Mouse (Mus musculus) thymus, adult 18-20 months (tissue): ENCODE measurements around the gene Wdr95.

Source experiments
- DNase-seq, 2 experiments: peaks; one replicate each; pipeline ENCODE4 v3.0.0; 2022; ENCODE audit warnings: mixed read lengths in 2 of 2

Gene Wdr95

DNA sequence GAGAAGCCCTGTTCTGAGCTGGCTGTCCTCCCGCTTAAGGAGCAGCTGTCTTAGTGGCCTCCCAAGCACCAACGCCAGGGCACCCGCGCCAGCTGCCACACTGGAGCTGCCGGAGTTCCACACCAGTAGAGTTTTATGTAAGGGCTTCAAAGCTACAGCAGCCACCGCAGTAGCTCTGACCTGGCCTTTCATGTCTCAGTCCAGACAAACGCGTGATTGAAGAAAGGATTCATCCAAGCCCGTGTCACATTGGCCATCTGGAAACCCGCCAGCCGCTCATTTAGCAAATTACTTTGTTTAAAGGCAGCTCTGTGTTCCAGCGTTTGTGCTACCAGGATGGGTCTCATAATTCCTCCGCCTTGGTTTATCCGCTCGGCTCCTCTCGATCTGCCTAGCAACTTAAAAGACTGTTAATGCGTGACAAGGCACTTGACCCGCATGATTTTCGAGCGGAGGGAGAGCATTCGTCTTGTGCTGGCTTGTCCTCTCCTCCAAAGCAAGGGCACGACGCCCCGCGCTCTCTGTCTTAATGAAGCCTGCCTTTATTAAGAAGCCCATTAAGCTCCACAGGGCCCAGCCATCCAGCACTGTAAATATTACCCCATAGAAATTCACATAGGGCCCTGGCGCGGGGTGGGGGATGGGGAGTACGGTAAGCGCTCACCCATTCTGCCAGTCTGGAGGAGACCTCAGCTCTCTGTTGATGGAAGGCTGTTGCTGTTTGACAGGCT, at the start of gene Wdr95:
Gene Wdr95 (plus strand): TSS at position 681 of the 731 bp plus-strand sequence.
- DNase-seq = no peak

DNA sequence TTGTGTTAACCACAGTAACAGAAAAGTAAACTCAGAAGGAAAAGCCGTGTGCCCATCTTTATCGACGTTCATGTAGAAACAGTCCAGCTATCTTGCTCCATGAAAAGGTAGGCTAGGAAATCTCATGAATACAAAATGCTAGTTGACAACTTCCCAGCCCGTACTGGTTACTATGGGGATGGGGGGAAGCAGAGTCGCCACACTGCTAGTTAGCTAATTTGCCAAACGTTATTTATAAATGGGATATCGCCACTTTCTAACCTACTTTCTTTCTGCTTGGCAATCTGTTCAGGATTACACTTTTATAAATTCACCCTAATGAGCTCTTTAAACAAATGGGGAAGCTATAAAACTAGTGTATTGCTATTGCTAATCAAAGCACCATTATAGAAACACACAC, 46.6 kb upstream of the Wdr95 start:
- no peak for DNase-seq

DNA sequence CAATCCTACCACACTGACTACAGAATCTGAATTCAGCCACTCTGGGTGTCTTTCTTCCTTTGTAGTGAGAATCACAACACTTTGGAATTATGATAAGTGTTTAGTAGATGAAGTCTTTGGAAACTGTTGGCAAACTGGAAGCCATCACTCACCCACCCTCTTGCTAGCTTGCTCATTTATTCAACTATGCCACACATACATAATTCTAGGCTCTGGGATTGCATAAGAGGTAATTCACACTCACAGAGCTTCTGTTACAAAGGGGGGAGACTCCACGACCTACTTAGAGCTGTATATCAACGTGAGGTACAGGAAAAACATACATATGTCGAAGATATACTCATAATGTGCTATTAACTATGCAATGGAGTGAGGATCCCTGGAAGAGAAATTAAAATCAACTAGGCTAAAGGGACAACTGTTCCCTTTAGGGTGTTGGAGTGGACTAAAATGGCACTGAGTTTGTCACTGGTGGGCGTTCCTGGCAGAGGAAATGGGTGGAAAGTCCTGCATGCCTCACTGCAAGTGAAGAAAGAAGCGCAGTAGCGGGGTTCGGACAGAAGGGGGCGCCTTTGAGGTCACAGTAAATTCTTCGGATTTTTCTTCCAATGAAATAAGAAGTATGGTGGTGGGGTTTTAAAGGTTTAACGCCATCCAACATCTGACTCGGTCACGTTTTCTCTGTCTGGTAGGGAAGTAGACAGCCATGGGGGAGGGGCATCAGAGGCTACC, 45.0 kb upstream of the Wdr95 start:
- DNase-seq = no peak

DNA sequence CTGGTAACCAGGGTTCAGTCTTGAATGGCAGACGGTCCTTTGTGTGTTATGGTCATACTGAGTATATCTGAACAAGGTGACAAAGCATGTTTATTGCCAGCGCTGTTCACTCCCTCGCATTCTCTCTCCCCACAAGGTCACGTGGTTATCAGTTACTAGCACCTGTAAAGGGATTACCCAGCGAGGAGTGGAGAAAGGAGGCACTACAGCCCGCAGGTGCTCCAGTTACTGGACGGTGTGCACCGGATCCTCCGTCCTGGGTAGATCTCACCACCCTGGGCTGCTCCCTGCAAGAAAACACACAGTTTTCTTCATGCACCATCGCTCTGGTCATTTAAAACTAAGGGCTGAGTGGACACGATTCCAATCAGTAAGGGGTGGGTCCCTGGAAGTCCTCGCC, 44.2 kb upstream of the Wdr95 start:
- DNase-seq = no peak

DNA sequence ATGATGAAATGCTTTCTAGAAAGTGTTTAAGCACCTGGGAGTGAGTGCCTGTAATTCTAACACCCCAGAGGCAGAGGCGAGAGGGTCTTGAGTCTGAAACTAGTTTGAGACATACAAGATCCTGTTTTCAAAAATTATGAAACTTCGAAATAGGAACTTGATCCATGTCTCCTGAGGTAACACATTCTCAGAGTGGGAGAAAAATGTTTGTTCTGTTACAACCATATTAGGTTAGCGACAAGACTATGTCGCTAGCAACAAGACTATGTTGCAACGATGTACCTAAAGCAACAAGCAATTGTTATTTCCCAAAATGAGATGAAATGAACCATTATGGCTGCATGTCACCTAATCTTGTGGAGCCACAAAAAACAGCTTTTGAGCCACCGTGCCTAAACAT, 43.0 kb upstream of the Wdr95 start:
- no peak for DNase-seq

DNA sequence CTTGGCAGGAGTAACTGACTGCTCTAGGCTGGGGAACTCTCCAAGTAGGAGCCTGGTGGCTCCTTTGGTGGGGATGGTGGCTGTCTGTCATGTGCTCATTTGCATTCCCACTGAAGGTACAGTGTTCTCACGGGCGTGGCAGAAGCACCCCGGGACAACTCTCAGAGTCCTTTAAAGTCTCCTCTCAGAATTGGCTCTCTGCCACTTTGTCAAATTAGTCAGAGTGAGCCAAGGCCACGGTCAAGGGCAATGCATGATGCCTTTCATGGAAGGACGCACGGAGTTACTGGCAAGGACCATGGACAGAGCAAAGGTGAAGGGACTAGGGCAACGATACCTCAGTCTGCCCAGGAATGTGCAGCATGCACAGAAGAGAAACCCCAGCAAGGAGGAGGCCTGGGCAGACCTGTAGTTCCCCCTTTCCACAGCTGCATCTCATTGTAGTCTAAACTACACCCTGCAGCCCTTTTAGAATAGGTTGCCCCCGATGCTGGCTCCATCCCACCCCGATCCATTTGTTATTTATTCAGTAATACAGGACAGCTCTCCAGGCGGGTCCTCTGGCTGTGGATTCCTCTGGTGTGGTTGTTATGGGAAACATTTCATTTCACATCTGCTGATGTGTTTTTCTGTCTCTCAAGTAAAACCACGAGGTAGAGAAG, 40.0 kb upstream of the Wdr95 start:
- no peak for DNase-seq

DNA sequence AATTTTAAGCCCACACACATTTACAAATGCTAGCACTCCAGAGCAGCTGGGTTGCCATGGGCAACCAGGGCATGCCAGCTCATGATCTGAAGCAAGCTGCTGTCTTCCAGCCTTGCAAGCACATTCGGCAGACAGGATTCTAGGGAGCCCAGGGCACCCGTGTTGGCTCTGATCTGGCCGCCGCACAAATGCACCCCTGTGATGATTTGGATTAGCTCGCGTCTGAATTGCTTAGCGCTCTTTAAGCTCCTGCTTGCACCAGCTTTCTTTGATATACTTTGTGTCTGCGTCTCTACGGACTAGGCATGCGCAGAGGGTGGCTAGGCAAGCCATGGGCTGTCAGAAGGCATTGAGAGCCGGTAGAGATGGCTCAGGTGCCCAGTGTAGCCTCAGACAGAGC, 39.3 kb upstream of the Wdr95 start:
- no peak for DNase-seq

DNA sequence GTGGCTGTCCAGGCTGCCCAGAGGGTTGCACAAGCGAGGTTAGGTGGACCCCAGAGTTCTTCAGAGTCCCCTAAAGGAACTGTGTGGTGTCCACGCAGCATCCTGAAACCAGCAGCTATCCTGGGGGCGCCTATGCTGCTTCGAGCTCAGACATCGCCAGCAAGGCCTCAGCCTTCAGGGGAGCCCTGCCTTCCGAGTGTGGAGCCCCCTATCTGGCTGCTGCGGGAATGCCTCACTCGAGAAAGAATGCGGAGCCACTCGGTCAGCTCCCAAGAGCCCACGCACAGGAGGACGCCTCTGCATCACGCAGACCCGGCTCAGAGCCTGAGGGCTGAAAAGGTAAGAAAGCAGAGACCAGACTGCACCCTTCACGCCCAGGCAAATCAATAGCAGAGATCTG, 38.2 kb upstream of the Wdr95 start:
- no peak for DNase-seq

DNA sequence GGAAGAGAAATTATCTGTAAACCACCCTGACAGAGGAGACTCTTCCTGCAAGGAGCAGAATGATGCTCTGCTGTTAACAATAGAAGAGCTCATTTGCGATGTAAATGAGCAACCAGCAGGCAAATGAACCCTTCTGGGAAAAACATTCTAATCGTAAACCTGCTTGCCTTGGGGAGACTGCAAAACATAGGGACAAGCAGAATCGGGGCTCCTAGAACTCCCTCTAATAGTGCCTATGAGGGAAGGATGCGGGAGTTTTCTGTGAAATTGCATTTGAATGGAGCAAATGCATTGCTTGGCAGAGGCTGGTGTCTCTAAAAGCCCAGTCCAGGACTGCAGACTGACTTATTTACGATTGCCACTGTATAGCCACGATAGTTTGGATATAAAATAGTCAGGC, 32.8 kb upstream of the Wdr95 start:
- no peak for DNase-seq

DNA sequence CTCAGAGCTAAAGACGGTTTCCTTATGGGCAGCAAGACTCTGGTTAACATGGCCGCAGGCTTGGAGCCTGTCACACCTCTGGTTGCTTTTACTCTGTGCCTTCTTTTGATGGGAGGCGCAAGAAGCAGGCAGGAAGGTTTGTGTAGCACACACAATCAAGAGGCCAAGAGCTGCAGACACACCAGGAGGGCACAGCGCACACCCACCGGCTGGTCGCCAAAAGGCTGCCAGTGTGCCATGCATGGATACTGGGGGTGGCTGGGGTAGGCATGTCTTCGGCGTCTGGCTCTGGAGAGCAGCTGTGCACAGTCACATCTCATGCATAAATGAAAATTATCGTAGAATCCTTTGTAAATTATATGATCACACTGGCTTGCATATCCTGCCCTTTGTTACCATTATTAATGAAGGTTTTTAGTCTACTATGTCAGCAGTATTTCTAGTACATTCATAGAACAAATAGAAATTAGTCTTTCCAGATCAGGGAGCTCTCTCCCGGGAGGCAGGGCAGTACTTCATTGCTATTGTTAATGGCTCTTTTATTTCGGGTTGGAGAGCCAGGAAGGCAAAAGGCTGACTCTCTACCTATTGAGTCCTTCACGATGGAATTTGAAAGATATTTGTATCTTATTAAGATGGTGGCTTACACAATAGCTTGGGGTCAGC, 31.9 kb upstream of the Wdr95 start:
- DNase-seq = no peak

DNA sequence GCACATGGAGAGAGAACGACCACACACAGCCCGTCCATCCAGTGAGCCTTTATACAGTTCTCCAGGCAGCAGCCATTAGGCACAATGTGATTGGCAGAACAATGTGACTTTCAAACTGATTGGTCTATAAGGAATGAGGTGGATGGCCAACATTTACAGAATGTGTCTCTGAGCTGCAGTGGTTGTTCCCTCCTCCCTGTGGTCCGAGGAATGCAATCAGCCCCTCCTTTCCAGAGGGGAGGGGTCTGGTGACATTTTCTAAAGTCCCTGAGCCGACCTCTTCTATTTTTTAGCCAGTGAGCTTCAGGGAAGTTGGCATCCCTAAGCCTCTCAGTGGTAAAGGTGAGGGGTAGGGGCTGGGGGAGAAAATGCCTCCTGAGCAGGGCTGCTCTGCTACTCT, 28.5 kb upstream of the Wdr95 start:
- DNase-seq = no peak

DNA sequence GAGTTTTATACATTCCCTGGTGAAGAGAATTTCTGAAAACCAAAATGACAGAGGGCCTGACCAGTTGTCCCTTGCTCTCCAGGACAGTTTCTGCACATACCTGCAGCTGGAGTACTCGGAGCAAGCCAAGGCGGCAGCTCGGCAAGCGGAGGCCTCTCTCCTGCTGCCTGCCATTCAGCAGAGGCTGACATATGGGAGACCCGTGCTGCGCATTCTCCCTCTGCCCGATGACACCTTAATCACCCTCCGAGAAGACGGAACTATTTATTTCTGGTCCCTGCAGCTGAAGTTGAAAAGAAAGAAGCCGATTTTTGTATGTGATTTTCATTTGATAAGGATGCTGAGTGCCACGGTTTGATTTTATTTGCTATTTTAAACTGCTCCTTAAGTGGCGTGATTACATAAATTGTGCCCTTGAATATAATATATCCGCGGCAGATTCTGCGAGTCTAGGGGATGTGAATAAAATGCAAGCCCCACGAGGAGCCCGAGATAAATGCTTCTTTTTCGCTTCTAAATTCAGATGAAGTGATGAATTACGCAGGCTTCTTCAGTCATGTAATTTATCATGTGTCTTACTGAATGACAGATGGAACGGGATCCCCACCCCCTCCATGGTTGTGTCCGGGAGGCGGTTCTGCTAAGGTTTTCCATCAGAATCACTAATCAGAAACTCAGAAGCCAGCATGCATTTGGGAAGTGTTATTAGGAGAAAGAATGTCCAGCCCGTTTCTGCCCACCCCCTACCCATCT, 24.9 kb upstream of the Wdr95 start:
- no peak for DNase-seq

DNA sequence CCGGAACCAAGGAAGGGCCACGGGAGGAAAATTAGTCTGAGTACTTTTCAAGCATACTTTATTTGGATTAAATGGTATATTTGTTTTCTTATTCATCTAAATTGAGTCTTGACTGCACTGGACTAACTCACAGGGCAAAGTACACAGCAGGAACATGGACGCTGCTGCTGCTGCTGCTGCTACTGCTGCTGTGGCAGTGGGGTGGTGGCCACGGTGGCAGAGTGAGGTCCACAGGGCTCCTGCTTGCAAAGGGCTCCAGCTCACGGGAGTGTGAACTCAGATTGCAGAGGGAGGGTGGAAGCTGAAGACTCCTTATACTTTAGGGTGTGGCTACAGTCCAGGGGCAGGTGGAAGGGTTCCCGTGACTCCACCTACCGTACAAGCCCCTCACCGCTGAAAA, 23.5 kb upstream of the Wdr95 start:
- DNase-seq = no peak

DNA sequence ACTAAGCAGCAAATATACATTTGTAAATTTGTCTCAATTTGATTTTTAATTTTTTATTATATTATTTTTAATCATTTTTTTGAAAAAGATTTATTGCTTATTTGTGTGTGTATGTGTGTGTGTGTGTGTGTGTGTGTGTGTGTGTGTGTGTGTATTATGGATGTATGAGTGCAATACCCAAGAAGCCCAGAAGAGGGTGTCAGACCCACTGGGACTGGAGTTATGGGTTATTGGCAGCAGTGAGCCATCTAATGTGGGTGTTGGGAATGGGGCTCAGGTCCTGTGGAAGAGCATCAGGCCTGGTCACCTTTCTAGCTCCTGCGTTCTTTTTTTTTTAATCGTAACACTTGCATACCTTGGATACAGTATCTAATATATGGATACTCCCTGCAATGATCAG, 22.4 kb upstream of the Wdr95 start:
- no peak for DNase-seq

DNA sequence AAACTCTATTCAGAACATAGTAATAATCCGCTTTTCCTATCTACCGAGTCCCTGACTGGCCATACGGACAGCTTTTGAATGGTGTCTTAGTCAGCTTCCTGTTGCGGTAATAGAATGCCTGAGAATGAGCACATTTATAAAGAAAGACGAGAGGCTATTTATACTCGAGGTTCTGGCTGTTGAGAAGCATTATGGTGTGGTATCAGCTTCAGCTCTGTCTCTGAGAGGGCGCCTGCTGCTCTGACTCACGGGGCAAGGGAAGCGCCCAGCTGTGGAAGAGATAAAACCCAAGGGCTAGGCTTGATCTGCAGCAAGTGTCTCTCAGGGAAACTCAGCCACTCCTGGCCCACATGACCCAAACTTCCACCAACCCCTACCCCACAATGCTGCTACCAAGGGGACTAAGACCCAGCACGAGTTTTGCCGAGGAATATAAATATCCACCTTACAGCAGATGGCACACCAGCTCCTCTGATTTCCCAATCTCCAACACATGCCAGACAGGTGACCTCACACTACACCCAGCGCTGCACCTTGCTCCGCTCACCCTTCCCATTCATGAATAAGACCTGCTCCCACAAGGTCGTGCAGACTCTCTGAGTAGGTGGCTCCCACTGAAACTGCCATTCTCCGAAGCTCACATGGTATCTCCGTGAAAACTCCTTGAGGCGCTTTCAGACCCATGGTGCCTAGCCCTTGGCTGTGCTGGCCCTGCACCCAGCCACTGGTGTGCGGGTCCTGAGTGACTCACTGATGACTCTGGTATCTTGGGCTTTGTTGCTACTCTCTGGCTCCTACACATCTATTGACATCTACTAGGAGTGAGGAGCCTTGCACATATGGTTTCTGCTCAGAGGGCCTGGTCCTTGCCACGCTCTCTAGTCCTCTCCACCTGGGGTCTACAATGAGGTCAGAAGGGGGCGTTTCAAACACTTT, 20.1 kb upstream of the Wdr95 start:
- no peak for DNase-seq

DNA sequence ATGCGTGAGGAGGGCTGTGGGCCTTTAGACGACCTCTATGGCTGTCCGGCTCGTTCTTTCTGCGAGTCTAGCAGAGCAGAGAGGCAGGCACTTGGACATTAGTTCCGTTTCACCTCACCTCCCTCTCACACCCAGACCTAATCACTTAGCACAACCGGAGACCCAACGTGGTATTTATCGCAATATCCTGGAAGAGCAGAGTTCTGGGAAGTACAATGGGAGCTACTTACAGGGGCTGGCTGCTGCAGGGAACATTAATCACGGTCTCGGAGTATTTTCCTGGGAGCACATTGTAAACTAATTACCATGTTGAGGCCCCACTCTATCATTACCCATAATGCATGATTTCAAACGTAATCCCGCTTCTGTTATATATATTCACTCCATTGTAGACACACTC, 18.2 kb upstream of the Wdr95 start:
- DNase-seq = no peak

DNA sequence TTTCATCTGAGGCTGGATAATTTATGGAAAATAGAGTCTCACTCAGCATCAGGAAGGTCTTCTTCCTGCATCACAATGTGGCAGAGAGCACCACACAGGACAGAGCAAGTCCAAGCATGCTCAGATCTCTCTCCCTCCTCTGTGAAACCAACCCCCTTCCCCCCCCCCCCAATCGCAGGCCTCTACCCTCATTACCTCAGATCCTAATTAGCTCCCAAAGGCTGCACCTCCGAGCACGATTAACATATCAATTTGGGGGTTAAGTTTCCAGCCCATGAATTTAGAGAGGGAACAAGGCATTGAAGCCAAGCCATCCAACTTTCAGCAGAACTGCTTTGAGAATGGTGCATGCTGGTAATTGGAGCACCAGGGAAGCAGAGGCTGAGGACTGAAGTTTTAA, 15.8 kb upstream of the Wdr95 start:
- DNase-seq = no peak

DNA sequence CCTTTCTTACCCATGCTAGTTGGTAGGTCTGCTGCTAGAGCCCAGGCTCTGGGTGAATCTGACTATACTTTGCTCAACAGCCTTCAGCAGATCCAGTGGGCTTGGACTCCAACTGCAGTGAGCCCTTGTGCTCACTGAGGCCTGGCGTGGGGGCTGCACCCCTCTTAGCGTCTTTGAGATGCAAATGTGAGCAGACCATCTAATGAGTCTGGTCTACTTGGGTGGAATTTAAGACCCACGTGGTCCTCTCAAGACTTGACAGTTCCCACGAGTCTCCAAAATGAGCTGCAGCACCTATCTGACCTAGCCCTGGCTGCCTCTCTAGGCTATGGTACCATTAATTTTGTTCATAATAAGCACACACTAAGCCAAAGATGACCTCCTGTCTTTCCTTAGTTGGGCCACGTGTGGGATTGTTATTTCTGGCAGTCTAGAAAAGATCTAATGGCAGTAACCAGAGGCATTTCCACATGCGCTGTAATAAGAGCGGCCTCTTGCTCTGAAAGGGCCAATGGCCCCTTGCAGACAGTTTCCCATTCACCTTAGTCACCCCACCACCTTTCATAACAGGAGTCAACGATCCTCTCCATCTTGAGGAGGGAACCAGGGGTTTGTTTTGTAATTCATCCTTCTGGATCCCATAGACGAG, 14.9 kb upstream of the Wdr95 start:
- no peak for DNase-seq

DNA sequence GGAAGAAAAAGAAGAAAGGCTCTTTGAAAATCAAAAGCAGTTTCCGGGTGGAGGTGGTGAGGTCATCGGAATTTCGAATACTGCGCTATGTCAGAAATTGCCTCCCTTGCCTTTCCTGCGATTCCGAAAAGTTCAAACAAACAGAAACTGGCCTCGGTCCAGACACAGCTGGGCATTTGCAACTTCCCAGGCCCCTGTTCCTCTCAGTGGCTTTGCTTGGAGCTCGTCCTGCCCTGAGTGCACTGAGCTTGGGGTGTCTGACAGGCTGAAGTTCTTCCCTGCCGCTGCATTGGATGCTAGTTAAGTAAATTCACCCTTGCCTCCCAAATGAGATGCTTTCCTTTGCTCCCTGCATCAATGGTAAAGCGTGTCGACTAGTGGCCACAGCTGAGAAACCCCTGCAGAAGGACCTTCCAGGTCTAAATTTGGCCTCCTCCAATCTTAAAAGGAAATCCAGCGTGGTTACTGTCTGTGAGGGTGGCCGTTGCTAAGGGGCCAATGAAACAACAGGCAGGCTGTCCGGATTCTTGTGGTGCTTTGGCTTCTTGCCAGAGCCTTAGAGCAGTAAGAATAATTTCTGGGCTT, 14.3 kb upstream of the Wdr95 start:
- no peak for DNase-seq

DNA sequence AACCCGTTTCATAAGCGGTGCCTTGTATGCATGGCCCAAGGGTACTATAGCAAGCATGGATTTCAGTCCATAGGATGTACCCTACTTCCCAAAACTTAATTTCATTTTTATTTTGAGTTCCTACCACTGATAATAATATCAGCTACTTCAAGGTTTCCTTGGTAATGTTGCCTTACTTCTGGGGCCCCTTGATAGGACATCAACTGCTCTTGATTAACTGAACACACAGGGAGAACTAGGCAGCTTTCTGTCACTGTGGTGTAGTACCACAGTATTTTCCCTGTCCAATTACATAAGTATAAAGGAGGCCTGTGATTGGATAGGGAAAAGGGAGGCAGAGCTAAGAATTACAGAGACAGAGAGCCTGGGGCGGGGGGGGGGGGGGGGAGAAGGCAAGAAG, 13.6 kb upstream of the Wdr95 start:
- DNase-seq = no peak

DNA sequence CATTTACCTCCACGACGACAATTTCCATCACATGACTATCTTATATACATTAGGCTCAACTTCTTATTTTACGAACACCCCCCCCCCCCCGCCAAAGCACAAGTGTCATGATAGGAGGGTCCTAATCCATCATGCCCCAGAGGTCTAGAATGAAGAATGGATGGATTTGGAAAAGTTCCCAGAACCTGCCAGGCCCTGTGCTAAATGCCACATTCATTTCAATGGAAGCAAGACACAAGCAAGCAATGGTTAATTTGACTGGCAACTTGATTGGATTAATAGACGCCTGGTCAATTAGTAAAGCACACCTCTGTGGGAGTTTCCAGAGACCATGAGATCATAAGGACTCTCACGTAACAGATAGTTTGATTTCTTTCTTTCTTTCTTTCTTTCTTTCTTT, 11.4 kb upstream of the Wdr95 start:
- no peak for DNase-seq
